Mouse (Mus musculus) skeletal muscle tissue, adult 2 months (tissue): ENCODE measurements around the gene Rem1.
A peak's percentile ranks its signal among the peaks of the same experiment; 100 is the strongest.
"Not testable (repeated sequence)": the region's sequence is repeated elsewhere in the genome, so short reads cannot be mapped to it uniquely, and the experiment has no call there.

Experiments used
- DNase-seq: peaks from one replicate; pipeline ENCODE4 v3.0.0-alpha.2; 2012; ENCODE audit warnings: low read depth, low spot score

Rem1 gene

GRCm38 (mm10) chr2:152629239-152629638 is 2.5 kb downstream of the Rem1 start:
- no peak for DNase-seq

GRCm38 (mm10) chr2:152629904-152630303 is 3.2 kb downstream of the Rem1 start:
- no peak for DNase-seq

- no peak for DNase-seq
Observed at GRCm38 (mm10) chr2:152633334-152633733, 6.6 kb downstream of the Rem1 start.

- DNase-seq: no peak
Observed at GRCm38 (mm10) chr2:152634311-152634710, 7.6 kb downstream of the Rem1 start.

GRCm38 (mm10) chr2:152636246-152637005 is 9.7 kb downstream of the Rem1 start:
- DNase-seq: peak; percentile 76

GRCm38 (mm10) chr2:152637006-152637322 is 10.2 kb downstream of the Rem1 start:
- no peak for DNase-seq

GRCm38 (mm10) chr2:152637381-152637780 is 10.6 kb downstream of the Rem1 start:
- no peak for DNase-seq

- DNase-seq: no peak
Observed at GRCm38 (mm10) chr2:152638865-152639264, 12.1 kb downstream of the Rem1 start.

GRCm38 (mm10) chr2:152639406-152640113 is 12.8 kb downstream of the Rem1 start:
- DNase-seq: peak; percentile 45

- DNase-seq: peak; percentile 67
Observed at GRCm38 (mm10) chr2:152652901-152653620, 26.3 kb downstream of the Rem1 start.

GRCm38 (mm10) chr2:152653874-152654715 is 27.3 kb downstream of the Rem1 start:
- DNase-seq: peak; percentile 70

GRCm38 (mm10) chr2:152657398-152657797 is 30.6 kb downstream of the Rem1 start:
- DNase-seq: no peak

GRCm38 (mm10) chr2:152661163-152661562 is 34.4 kb downstream of the Rem1 start:
- no peak for DNase-seq

GRCm38 (mm10) chr2:152666191-152666590 is 39.4 kb downstream of the Rem1 start:
- DNase-seq: not testable (repeated sequence)

GRCm38 (mm10) chr2:152669256-152669638 is 42.5 kb downstream of the Rem1 start, which contains the start of gene H13:
H13 (plus strand) TSS chr2:152669461.
- peak; percentile 91 for DNase-seq

- no peak for DNase-seq
Observed at GRCm38 (mm10) chr2:152669639-152670484, 43.1 kb downstream of the Rem1 start.

- DNase-seq: no peak
Observed at GRCm38 (mm10) chr2:152670983-152671641, 44.4 kb downstream of the Rem1 start.

GRCm38 (mm10) chr2:152671642-152671999 is 44.9 kb downstream of the Rem1 start:
- DNase-seq: no peak

GRCm38 (mm10) chr2:152672166-152672565 is 45.4 kb downstream of the Rem1 start:
- peak; percentile 39 for DNase-seq

- no peak for DNase-seq
Observed at GRCm38 (mm10) chr2:152674148-152674547, 47.4 kb downstream of the Rem1 start.
